ENCODE assay signal across 18 mouse cellular contexts in the genomic region with DNA sequence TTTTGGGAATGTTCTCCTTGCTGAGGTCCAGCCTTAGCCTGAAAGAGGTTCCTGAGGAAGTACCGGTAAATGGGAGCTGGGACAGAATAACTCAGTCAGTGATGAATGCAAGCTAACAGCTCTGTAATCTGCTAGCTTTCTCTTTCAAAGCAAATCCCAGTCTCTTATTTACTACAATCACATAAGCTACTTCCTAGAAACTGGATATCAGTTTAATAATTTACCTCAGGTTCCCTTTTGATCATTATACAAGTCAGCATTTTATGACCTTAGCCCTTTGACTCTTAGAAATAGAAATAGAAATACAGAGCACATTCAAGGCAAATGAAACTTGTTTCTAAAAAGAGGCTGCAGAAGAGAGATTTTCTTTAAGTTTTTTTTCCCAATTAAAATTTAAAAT.
"Had no signal": no experiment of that assay in that cellular context is flagged by ENCODE, and none has a peak within 500 bp of the region (broad histone marks: within the 10 kb centered on the region; RNA-seq: fewer than 3 reads in every experiment).

No protein-coding gene starts in this region.

- H3K4me1 ChIP-seq: megakaryocyte, embryonic 14.5 days; midbrain, embryonic 10.5 days; midbrain, embryonic 13.5 days; neural tube, embryonic 13.5 days had no signal

- ATAC-seq: midbrain, embryonic 13.5 days; midbrain, embryonic 16.5 days had no signal

- H3K27me3 ChIP-seq: liver, embryonic 13.5 days; megakaryocyte, embryonic 14.5 days; midbrain, embryonic 13.5 days; neural tube, embryonic 13.5 days had no signal

- H3K36me3 ChIP-seq: liver, embryonic 13.5 days; midbrain, embryonic 10.5 days; midbrain, embryonic 13.5 days; neural tube, embryonic 13.5 days had no signal

- H3K27ac ChIP-seq: left cerebral cortex, adult 2 months; liver, embryonic 13.5 days; midbrain, embryonic 10.5 days; midbrain, embryonic 13.5 days; neural tube, embryonic 13.5 days had no signal

- DNase-seq: kidney, adult 11 months; kidney, postnatal 25 days; layer of hippocampus, postnatal 36 days; liver, embryonic 13.5 days; lung, embryonic 14.5 days; lung, postnatal 10 days; lung, postnatal 36 days; retina, postnatal 1 day; right cerebral cortex, postnatal 25 days; thymus, adult 18-20 months; thymus, postnatal 36 days had no signal

- H3K4me2 ChIP-seq: liver, embryonic 13.5 days; lung, embryonic 14.5 days; midbrain, embryonic 13.5 days; neural tube, embryonic 13.5 days had no signal

- H3K9ac ChIP-seq: liver, embryonic 13.5 days; lung, embryonic 14.5 days; midbrain, embryonic 13.5 days; neural tube, embryonic 13.5 days had no signal

- H3K4me3 ChIP-seq: left cerebral cortex, adult 2 months; liver, embryonic 13.5 days; megakaryocyte, embryonic 14.5 days; midbrain, embryonic 10.5 days; midbrain, embryonic 13.5 days; myocyte; neural tube, embryonic 13.5 days had no signal

- H3K9me3 ChIP-seq: liver, embryonic 13.5 days; midbrain, embryonic 10.5 days; midbrain, embryonic 13.5 days had no signal
